Mouse (Mus musculus) cerebellum, adult 2 months (tissue): ENCODE measurements around the gene Astn2. TPM values are rescaled to one million over a fixed set of nuclear protein-coding genes. Genes with fewer than 3 reads are reported as not detected.
A peak's percentile ranks its signal among the peaks of the same experiment; 100 is the strongest.

ENCODE experiments used
- DNase-seq, 2 experiments: peaks; one replicate each; pipeline ENCODE4 v3.0.0; 2021
- H3K27ac ChIP-seq: fragments of 200-500 bp; 2 replicates; pipeline ENCODE4 v1.5.1; 2012; ENCODE audit warnings: low read length, control low read depth, inconsistent platforms; ENCODE audit not compliant: insufficient read depth
- H3K27me3 ChIP-seq: fragments of 200-500 bp; 2 replicates; pipeline ENCODE4 v1.6.1; 2012; ENCODE audit warnings: inconsistent platforms, mild to moderate bottlenecking, low read length, moderate library complexity; ENCODE audit not compliant: control insufficient read depth, insufficient read depth
- H3K4me1 ChIP-seq: fragments of 200-500 bp; 2 replicates; pipeline ENCODE4 v1.6.1; 2011; ENCODE audit warnings: low read length; ENCODE audit not compliant: control insufficient read depth, insufficient read depth
- H3K4me3 ChIP-seq: fragments of 200-500 bp; replicated peaks from 2 replicates; pipeline ENCODE3; 2011; ENCODE audit warnings: mild to moderate bottlenecking, low read depth, low read length, control low read depth; ENCODE audit not compliant: insufficient read depth
- CTCF ChIP-seq: fragments of 200-500 bp; IDR thresholded peaks from 2 replicates; pipeline ENCODE4 v1.5.1; 2011; ENCODE audit warnings: low read depth, mild to moderate bottlenecking, control low read depth, low read length, moderate library complexity, borderline replicate concordance; ENCODE audit not compliant: insufficient read depth
- POLR2A ChIP-seq: fragments of 200-500 bp; IDR thresholded peaks from 2 replicates; pipeline ENCODE4 v1.6.1; 2011; ENCODE audit warnings: low read length, control low read depth, borderline replicate concordance; ENCODE audit not compliant: insufficient read depth
- WGBS: fragments of 180-500 bp; shearing (Covaris S2); methylation state at CpG from one replicate; pipeline ENCODE4 v1.1.7; 2018; 5-methylcytosine and 5-hydroxymethylcytosine counted together
- polyA plus RNA-seq: library from polyadenylated mRNA; depleted of rRNA; stranded (reverse); fragments of >200 nt; gene quantifications from 2 replicates; pipeline ENCODE4 v1.2.3, GENCODE M21; 2012; rRNA removed

Astn2 gene
- 56.9 and 68.1 TPM in 2 replicates for polyA plus RNA-seq

GRCm38 (mm10) chr4:66404201-66404711 lies at the start of gene Astn2:
Gene Astn2 (minus strand): TSS chr4:66404611.
- 2% methylated on average over 48 of the region's 56 CpGs for WGBS
- TF ChIP-seq CTCF, result no peak
- peak; percentile 37; the same call in 1 of the 2 replicates for TF ChIP-seq POLR2A
- peaks cover 6% of the 10 kb centered on the region; the same call in 1 of the 2 replicates for H3K4me1 ChIP-seq
- peak; percentile 76 to 77 for DNase-seq
- no peaks in the 10 kb centered on the region for H3K27me3 ChIP-seq
- peak within 1 kb of the TSS; percentile 100 for H3K4me3 ChIP-seq
- peak within 1 kb of the TSS; percentile 99 for H3K27ac ChIP-seq

GRCm38 (mm10) chr4:66450115-66450514 lies 45.7 kb upstream of the Astn2 start:
- no peaks in the 10 kb centered on the region for H3K27me3 ChIP-seq
- WGBS, result 59% methylated on average over 3 of the region's 3 CpGs
- TF ChIP-seq CTCF (no peak), POLR2A (no peak)
- DNase-seq, result peak in 1 of 2 experiments; percentile 26
- H3K27ac ChIP-seq, result no peak overlapping the region
- H3K4me1 ChIP-seq, result no peaks in the 10 kb centered on the region; the same call in 1 of the 2 replicates
- no peak overlapping the region for H3K4me3 ChIP-seq

- DNase-seq, result no peak
- 74% methylated on average over 1 of the region's 1 CpGs for WGBS
- Histone ChIP-seq H3K27me3 (no peaks in the 10 kb centered on the region), H3K27ac (no peak overlapping the region), H3K4me1 (no peaks in the 10 kb centered on the region), H3K4me3 (no peak overlapping the region)
- TF ChIP-seq CTCF (no peak), POLR2A (no peak)
Measured at GRCm38 (mm10) chr4:66431256-66431655, 26.8 kb upstream of the Astn2 start.

DNA sequence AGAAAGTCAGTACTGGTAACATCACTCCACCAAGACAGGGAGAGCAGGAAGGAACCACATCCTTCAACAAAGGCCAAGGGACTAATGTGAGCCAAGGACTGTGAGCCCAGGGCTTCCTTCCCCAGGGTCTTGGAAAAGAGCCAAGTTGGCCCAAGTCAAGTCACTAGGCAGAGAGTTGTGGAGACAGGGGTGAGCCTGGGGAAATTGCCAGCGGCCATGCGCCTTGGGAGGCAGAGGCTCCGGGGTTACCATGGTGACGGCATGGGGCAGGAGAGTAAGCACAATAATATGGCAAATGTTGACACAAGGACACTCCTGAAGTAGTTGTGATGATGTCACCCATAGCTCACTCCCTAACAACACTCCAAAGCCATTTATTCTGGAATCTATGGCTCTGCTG lies 21.4 kb upstream of the Astn2 start:
- 37% methylated on average over 4 of the region's 4 CpGs for WGBS
- no peak overlapping the region for H3K27ac ChIP-seq
- no peak overlapping the region for H3K4me3 ChIP-seq
- TF ChIP-seq CTCF (no peak), POLR2A (no peak)
- peak; percentile 51 to 68 for DNase-seq
- no peaks in the 10 kb centered on the region for H3K27me3 ChIP-seq
- H3K4me1 ChIP-seq, result no peaks in the 10 kb centered on the region

GRCm38 (mm10) chr4:66414778-66415177 lies 10.4 kb upstream of the Astn2 start:
- Histone ChIP-seq H3K27me3 (no peaks in the 10 kb centered on the region), H3K4me1 (no peaks in the 10 kb centered on the region), H3K27ac (no peak overlapping the region), H3K4me3 (no peak overlapping the region)
- 76% methylated on average over 8 of the region's 8 CpGs for WGBS
- DNase-seq, result no peak
- TF ChIP-seq CTCF (no peak), POLR2A (no peak)

- TF ChIP-seq POLR2A (no peak), CTCF (no peak)
- WGBS, result 8% methylated on average over 1 of the region's 1 CpGs
- Histone ChIP-seq H3K4me1 (no peaks in the 10 kb centered on the region; the same call in 1 of the 2 replicates), H3K27me3 (no peaks in the 10 kb centered on the region), H3K27ac (no peak overlapping the region), H3K4me3 (no peak overlapping the region)
- DNase-seq, result peak; percentile 44 to 59
Measured at GRCm38 (mm10) chr4:66405086-66405485, 675 bp upstream of the Astn2 start.

GRCm38 (mm10) chr4:66403708-66404200 lies 657 bp downstream of the Astn2 start:
- DNase-seq, result peak; percentile 77 to 84
- Histone ChIP-seq H3K4me1 (peaks cover 10% of the 10 kb centered on the region; the same call in 1 of the 2 replicates), H3K4me3 (peak overlapping the region; percentile 100), H3K27ac (peak overlapping the region; percentile 99), H3K27me3 (no peaks in the 10 kb centered on the region)
- under 1% methylated on average over 51 of the region's 51 CpGs for WGBS
- TF ChIP-seq POLR2A (0 out of 2 replicates have a peak, but pooled peaks have one; percentile 20), CTCF (no peak)

- H3K27me3 ChIP-seq, result no peaks in the 10 kb centered on the region
- peaks cover 12% of the 10 kb centered on the region; the same call in 1 of the 2 replicates for H3K4me1 ChIP-seq
- WGBS, result 0% methylated on average over 22 of the region's 22 CpGs
- TF ChIP-seq CTCF, result no peak
- DNase-seq, result no peak
- H3K4me3 ChIP-seq, result peak overlapping the region; percentile 100
- H3K27ac ChIP-seq, result peak overlapping the region; percentile 99
Measured at GRCm38 (mm10) chr4:66403116-66403707, 1.2 kb downstream of the Astn2 start.
